Mouse (Mus musculus): Measurements from ENCODE around the gene Sfxn3.
"Not testable (repeated sequence)": the region's sequence is repeated elsewhere in the genome, so short reads cannot be mapped to it uniquely, and the experiment has no call there.

DNA sequence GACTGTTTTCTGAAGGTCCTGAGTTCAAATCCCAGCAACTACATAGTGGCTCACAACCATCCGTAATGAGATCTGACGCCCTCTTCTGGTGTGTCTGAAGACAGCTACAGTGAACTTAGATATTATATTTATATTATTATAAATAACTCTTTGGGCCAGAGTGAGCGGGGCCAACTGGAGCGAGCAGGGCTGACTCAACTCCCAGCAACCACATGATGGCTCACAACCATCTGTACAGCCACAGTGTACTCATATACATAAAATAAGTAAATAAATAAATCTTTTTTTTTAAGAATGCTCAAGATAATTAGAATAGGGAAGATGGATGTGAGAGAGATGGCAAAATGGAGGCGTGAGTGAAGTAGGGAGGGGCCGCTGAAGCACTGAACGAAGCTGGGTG lies 9.1 kb upstream of the Sfxn3 start:
- not testable (repeated sequence) for TF ChIP-seq CTCF (IDR thresholded peaks at IDR 0.05; ENCODE audit: borderline replicate concordance, insufficient read depth, low read depth, low read length); POLR2A (IDR thresholded peaks at IDR 0.05; ENCODE audit: borderline replicate concordance, insufficient read depth, low read length)
